Mouse (Mus musculus): Measurements from ENCODE around the gene 1700030J22Rik.

1700030J22Rik gene

DNA sequence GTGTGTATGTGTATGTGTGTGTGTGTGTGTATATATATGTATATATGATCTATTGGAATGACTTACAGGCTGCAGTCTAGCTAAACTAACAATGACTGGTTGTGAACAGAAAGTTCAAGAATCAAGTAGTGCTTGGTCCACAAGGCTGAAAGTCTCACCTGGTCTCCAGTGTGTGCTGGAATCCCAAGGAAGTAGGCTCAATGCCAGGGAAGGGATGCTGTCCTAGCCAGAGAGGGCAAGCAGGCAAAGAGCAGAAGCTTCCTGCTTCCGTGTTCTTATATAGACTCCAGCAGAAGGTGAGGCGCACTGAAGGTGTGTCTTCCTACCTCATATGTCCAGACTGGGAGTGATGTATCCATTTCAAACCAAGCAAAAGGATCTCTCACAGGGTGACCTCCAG is 27.0 kb downstream of the 1700030J22Rik start:
- no peak for DNase-seq (ENCODE audit: low spot score in 2 of 2)

DNA sequence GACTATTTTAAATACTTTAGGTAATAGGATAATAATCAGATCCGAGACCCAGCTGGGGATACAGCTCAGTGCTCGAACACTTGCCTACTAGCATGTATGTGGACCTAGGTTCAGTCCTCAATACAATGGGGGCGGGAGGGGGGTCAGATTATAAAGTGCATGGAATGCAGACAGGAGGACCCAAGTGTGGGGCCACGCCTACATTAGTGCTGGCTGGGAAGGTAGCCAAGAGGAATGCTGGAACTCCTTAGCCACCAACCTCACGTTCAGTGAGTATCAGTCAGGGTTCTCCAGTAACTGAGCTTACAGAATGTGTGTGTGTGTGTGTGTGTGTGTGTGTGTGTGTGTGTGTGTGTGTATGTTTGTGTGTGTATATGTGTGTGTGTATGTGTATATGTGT is 27.4 kb downstream of the 1700030J22Rik start:
- DNase-seq (ENCODE audit: low spot score in 2 of 2): no peak

DNA sequence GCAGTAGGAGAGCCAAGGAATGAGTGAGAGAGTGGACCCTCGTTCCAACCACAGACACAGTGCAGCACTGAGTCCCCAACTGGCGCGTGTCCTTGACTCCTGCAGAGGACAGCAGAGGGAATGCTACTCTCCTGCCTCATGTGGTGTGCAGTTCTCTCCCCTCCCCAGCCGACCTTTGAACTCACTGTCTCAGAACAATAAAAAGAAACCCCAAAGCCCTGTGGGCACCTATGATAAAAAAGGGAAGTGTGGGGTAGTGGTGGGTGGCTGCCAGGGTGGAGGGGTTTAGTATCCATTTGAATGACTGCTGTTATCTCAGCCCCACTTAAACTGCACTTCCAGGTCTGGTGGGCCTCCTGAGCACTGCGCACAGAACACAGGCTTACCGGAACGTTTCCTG is 31.2 kb downstream of the 1700030J22Rik start:
- no peak for DNase-seq (ENCODE audit: low spot score in 2 of 2)

DNA sequence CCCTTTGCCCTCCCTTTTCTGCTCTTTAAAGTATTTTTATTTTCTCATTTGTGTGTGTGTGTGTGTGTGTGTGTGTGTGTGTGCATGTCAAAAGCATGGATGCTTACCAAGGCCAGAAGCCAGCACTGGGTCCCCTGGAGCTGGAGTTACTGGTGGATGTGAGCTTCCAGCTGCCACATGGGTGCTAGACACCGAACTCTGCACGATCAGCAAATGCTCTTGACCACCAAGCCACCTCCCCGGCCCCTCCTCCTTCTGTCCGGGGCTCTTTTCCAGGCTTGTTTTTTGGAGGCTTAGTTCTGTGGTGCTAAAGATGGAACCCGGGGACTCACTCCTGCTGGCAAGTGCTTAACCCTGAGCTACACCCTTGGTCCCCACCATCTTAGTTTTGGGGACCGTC is 31.9 kb downstream of the 1700030J22Rik start:
- no peak for DNase-seq (ENCODE audit: low spot score in 2 of 2)

DNA sequence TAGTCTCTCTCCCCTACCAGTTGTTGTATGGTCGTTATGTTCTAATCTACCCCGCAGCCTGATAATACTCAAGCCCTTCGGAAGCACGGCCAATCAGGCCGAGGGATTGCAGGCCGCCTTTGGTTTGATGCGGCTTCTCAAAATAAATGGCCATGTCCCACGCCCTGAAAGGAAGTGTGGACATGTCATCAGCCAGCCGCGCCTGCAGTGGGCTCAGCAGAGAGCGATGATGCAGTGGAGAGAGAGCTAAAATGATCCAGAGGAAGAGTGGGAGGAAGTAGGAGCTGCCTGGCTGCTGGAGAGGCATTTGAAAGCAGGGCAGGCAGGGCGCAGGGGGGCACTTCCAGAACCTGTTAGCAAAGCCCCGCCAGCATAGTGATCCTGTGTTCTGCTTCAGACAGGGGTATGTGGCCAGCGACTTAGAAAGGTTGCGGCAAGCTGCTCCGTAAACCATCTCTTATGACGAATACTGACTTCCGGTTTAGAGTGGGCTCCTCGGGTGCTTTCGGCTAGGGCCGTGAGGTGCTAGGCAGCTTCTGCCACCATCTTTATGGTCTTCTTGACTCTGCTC is 32.4 kb downstream of the 1700030J22Rik start:
- peak; percentile 63 to 69 for DNase-seq (ENCODE audit: low spot score in 2 of 2)

DNA sequence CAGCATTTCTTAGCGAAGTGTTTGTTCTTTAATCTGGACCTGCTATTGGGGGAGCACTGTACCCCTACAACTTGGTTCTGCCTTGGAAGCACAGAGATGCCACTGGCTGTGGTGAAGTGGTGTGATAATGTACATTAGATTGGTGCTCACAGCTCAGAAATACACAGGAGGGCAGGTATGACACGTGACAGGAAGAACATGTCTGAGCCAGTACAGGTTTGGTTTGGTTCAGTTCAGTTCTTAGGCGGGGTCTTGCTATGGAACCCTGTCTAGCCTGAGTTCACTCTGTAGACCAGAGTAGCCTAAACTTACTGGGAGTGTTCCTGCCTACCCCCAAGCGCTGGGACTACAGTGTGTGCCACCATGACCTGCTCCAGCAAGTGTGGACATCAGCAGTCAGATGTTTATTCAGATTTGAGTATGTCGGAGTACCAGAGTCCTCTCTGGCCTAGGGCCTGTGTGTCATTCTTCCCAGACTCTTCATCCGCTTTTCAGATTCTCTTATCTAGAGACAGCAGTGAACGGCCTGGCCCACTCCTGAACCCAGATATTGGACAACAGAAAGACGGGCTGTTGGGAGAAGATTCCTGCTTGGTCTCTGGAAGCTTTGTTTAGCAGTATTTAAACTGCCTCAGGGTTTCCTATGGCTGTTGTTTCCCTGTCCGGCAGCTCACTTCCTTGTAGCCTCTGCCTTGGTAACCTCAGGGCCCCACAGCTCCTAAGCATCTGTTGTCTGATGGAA is 33.4 kb downstream of the 1700030J22Rik start:
- DNase-seq (ENCODE audit: low spot score in 2 of 2): no peak

DNA sequence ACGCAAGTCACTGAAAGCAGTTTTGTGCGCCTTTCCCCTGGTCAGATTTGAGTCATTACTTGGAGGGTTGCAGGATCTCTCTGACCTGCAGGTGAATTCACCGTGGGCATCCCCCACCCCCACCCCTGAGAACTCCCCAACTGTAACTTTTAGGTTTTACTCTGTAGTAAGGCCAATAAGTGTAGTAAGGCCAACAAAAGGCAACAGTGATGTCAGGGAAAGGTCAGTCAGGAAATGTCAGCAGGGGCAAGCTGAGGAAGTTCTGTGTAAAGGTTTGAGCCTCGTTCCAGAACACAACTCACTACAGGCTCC is 34.4 kb downstream of the 1700030J22Rik start:
- no peak for DNase-seq (ENCODE audit: low spot score in 2 of 2)

DNA sequence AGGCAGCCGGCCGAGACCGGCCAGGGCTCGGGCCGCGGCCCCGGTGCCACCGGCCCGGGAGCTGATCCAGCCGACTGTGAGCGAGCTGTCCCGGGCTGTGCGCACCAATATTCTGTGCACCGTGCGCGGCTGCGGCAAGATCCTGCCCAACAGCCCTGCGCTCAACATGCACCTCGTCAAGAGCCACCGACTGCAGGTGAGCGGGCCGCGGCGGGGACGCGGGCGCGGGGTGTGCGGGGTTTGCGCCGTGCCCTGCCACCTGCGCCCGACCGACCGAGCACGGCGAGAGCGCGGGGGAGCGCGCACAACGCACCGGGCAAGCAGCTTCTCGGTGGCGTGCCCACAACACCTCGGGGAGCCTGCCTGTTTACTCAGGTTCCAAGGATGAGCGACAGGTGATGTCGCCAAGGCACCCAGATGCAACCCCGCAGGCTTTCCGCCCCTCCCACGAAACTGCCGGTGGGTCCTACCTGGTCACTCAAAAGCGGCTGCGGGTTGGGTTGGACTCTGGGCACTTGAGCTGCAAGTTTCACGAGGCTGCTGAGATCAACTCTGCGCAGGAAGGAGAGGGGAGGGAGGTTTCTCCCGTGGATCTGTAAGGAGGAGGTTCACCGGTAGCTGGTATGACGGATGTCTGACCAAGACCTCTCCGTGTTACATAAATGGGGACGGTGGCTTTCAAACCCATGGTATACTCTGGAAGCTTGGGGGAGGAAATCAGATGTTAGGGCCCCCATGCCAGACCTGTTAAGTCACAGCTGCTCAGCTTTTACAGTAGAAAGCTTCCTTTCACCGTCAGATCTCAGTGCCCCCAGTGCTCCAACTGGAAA is 35.0 kb downstream of the 1700030J22Rik start:
- peak; percentile 58 to 64 for DNase-seq (ENCODE audit: low spot score in 2 of 2)

DNA sequence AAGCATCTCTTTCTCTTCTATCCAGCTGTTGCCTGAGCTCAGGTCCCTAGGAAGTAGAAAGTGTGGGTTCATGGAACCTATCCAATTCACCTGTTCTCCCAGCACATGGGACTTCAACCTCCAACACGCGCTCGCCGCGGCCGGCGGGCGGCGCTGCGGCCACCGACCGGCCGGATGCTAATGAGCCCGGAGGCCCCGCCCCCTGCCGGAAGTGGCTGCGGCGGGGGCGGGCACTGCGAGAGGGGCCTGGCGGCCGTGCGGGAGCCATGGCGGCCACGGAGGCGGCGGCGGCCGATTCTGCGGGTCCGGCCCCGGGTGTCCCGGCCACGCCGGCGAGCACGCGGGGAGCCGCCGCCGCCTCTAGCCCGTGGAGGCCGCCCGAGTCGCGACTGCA is 35.6 kb downstream of the 1700030J22Rik start, which contains the start of gene Atmin:
Gene Atmin (plus strand): TSS at position 233 of the 394 bp plus-strand sequence.
- peak; percentile 67 to 80 for DNase-seq (ENCODE audit: low spot score in 2 of 2)

DNA sequence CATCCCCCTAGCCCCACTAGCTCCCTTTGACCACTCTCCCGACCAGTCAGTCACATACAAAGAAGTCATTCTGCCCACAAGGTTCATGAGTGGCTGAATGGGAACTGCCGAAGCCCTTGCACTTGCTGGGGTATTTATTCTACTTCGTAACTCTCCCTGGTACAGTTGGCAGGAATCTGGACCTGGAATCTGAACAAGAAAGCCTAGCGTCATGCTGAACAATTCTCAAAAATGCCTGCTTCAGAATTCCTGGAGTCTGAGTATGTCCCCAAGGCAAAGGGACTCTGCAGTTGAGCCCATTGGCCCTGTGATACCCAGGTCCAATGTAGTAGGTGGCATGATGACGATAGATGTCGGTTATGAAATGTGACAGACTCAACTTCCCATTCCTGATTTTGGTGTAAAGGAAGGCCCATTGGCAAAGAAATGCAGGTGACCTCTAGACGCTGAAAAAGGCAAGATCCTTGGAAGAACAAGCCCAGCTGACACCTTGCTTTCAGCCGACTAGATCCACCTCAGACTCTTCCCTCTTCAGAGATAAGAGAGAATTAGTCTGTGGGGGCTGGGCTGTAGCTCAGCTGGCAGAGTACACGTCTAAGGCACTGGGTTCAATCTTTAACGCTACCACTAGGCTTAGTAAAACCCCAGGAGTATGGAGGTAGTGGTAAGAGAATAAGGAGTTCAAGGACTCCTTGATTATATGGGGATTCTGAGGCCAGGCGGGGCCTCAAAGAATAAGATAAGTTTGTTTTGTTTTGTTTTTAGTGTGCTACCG is 36.3 kb downstream of the 1700030J22Rik start:
- DNase-seq (ENCODE audit: low spot score in 2 of 2): no peak

DNA sequence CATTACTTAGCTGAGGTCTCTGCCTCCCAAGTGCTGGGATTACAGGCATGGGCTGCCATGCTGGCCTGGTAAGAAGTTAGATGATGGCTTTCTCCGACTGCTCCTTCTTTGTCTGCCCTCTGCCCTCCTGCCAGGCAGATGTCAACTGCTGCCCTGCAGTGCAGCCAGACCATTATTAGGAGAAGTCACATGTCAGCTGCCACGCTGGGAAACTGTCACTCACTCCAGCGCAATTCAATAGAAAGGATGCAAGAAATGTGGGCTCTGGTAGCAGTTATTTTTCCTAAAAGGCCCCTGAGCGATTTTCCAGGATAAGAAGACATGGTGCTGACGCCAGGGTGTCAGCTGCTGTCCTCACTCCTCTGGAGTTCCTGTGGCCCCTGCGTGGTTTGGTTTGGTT is 43.3 kb downstream of the 1700030J22Rik start:
- no peak for DNase-seq (ENCODE audit: low spot score in 2 of 2)

DNA sequence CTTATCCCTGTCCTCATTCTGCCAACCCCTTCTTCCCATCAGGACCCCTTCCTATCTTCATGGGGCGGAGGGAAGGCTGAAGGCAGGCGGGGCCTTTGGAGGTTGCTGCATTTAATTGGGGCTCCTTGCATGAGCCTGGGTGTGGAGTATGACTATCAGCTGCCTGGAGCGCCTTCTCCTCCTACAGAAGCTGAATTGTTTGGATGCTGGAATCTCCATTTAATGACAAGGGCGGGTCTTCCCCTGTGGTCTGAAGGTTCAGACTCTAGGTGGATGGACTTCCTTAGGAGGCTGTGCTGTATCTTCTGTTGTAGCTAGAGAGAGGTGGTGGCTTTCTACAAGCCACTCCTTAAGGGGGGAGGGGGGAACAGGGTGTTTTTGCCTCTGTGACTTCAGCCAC is 43.8 kb downstream of the 1700030J22Rik start:
- DNase-seq (ENCODE audit: low spot score in 2 of 2): no peak

DNA sequence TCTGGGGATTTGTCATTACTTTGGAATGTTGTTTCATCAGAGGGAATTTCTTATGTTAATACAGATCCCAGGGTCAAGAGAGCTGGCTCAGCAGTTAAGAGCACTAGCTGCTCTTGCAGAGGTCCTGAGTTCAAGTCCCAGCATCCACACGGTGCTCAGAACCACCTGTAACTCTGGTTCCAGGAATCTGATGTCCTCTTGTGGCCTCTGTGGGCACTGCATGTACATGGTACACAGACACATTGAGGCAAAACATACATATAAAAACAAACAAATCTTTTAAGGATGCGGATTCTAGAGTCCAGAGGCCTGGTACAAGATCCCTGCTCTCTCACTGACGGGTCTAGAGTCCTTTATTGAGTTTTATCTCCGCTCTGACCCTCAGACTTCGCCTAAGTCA is 50.2 kb downstream of the 1700030J22Rik start:
- DNase-seq (ENCODE audit: low spot score in 2 of 2): no peak

DNA sequence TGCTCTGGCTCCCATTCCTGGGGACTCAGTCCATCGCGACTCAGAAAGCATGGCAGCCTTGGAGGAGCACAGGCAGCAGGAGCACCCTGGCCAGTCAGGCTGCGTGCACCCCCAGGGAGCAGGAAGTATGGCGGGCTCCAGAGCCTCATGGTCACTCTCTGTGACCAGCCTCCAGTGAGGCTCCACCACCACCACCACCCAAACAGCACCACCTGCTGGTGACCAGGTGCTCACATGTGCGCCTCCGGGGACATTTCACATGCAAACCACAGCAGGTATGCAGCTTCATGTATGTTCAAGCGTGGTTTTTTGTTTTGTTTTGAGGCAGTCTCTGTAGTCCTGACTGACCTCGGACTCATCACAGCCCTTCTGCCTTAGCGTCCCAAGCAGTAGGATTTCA is 50.9 kb downstream of the 1700030J22Rik start:
- DNase-seq (ENCODE audit: low spot score in 2 of 2): no peak

DNA sequence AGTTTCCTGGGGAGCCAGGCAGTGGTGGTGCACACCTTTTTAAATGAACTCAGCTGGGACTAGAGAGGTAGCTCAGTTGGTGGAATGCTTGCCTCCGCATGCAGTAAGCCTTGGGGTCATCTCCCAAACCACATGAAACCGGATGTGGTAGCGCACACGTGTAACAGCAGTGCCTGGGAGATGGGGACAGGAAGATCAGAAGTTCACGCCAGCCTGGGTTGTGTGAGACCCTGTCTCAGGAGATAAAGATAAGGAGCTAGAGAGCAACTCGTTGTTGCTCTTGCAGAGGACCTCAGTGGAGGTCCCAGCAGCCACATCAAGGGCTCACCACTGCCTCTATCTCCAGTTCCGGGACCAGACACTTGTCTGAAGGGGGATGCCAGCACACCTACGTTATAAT is 55.2 kb downstream of the 1700030J22Rik start:
- no peak for DNase-seq (ENCODE audit: low spot score in 2 of 2)

DNA sequence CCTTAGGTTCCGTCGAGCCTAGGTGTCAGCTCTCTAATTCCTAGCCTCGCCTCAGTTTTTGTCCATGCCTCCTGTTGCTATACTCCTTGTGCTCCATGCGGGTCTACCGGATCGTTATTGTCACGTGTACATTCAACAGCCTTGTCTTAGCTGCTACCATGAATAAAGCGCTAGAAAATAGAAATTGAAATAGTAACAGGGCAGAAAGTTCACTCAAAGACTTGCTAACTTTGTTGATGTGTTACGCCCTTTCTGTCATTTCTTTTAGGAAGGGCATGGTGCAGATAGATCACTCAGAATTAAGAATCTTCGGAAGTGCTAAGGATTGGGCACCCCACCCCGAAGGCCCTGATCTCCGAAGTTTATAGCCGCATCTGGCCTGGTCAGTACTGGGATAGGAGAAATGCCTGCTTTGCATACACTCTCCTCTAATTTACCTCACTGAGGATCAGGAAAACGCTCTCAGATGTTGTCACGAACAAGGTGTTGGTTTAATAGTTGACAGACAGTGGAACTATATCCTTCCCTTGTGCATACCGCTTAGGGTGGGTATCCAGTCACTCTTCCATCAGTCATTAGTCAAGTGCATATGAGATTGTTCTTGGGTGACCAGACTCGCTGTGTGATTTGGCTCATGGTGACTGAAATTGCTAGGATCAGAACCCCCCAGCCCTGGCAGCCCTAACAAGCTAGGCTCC is 56.5 kb downstream of the 1700030J22Rik start:
- DNase-seq (ENCODE audit: low spot score in 2 of 2): no peak

DNA sequence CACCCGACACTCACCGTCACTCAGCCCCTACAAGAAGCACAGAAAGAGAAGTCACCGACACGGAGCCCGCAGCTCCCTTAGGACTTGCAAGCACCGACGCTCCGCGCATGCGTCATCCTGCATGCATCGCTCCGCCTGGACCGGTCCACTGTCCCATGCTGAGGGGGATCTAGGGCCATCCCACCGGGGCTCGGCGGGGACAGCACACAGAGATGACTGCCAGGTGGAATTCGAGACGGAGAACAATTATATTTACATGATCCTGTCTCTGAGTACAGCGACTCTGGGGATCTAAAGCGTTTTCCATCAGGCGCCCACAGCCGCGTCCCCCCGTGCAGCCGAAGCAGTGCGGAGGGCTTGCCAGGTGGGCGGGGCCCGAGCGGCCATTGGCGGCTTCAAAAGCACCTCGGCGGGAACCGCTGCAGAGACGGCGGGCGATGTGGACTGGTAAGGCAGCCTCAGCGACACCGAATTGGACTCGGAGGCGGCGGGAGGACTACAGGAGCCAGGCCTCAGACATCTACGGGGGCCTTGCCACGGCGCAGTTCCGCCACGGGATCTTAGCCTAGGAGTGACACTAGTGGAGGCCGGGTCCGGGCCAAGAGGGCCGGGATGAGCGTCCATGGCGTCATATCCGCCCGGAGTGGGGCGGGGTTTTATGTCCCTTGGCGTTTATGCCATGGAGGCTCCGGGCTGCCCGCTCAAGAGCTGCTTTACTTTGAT is 57.3 kb downstream of the 1700030J22Rik start, which contains the start of the genes Cmc2 and Cenpn:
Gene Cmc2 (minus strand): TSS at position 119 of the 723 bp plus-strand sequence.
Gene Cenpn (plus strand): TSS at position 394 of the 723 bp plus-strand sequence.
- DNase-seq (ENCODE audit: low spot score in 2 of 2): peak; percentile 91 to 92

DNA sequence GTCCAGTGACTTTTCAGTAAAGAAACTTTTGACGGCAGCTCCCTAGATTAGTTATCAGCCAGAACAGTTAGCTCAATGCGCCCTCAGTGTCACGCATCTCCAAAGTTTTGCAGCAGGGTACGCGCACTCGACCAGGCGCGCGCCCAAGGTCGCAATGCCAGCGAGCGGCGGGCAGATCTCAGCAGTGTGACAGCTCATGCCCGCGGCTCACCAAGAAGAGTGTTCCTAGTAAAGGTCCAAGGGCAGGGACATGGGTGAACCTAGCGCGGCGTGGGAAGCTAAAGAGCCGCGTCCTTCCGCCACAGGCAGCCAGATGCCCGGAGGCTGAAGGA is 57.8 kb downstream of the 1700030J22Rik start:
- DNase-seq (ENCODE audit: low spot score in 2 of 2): no peak
